8 mouse cellular contexts compared by ENCODE assay signal in the genomic region with DNA sequence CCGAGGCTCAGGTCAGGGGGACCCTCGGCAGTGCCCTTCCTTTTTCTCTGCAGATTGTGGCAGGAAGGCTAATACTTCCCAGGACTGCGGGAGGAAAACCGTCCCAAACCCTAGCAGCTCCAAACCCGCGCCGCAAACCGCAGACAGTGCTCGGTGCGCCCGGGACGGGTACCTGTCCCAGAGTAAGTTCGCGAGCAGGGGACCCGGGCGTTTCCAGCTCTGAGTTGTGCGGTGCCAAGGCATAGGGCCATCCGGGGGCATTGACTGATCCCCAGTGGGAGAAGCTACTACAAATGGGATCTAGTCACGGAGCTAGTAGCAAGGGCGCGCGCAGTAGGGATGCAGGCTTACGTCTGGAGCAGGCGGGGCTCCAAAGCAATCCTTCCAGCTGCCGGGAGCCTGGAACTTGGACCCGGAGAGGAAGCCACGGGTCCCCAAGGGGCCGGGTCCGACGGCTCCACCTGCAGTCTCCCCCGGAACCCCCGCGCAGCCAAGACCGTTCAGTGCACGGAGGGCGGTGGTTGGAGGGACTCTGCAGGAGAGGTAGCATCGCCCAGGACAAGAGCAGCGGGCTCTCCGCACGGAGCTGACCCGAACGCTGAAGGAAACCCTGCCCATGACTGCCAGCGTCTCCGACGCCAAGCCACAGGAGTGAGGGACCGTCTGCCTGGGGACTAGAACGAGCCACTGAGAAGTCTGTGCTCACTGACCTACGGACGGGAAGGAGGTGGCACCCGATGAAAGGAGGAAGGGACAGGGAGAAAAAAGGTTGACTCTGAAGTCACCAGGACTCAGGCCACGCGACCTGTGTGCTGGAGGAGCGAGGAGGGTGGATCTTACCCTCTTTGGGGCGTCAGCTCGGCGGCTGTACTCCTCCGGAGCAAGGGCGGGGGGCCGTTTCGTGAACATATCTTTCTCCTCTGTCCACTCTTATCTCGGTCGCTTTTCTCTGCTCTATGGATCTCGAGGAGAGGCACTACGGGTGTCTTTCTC. TPM values are rescaled to one million over a fixed set of nuclear protein-coding genes. Genes with fewer than 3 reads are reported as not detected.
DNase-seq lines count a peak whose midpoint lies in the region; ATAC-seq and TF ChIP-seq lines count a peak whose summit lies in the region.

A gene (minus strand): TSS at position 943 of the 993 bp plus-strand sequence.

- H3K9me3 ChIP-seq in kidney, embryonic 16.5 days (ENCODE audit: low read length) = no peaks in the 10 kb centered on the region
- H3K9me3 ChIP-seq in hindbrain, embryonic 11.5 days (ENCODE audit: control insufficient read depth, low read length) = no peaks in the 10 kb centered on the region
- no peaks in the 10 kb centered on the region for H3K9me3 ChIP-seq in liver, postnatal 0 days (ENCODE audit: low read length)

- no peak for TF ChIP-seq EP300 in liver, postnatal 0 days (IDR thresholded peaks at IDR 0.05; ENCODE audit: low read depth)

- TF ChIP-seq POLR2A in embryonic fibroblast, embryonic 13.5 days (IDR thresholded peaks at IDR 0.05; ENCODE audit: low read depth, low read length) = no peak

- H3K27ac ChIP-seq in kidney, embryonic 16.5 days (ENCODE audit: low read length) = no peak within 1 kb of the TSS
- H3K27ac ChIP-seq in embryonic fibroblast, embryonic 13.5 days (ENCODE audit: insufficient read depth, low read length) = no peak within 1 kb of the TSS
- no peak within 1 kb of the TSS for H3K27ac ChIP-seq in hindbrain, embryonic 11.5 days (ENCODE audit: low read depth, low read length)
- H3K27ac ChIP-seq in liver, postnatal 0 days (ENCODE audit: low read depth) = no peak within 1 kb of the TSS

- H3K4me3 ChIP-seq in kidney, embryonic 16.5 days (ENCODE audit: low read length) = peak within 1 kb of the TSS; percentile 43
- peak within 1 kb of the TSS; percentile 12 for H3K4me3 ChIP-seq in embryonic fibroblast, embryonic 13.5 days (ENCODE audit: insufficient read depth, low read length)
- peak within 1 kb of the TSS; percentile 39 for H3K4me3 ChIP-seq in hindbrain, embryonic 11.5 days (ENCODE audit: low read depth, low read length)
- H3K4me3 ChIP-seq in liver, postnatal 0 days (ENCODE audit: low read depth, low read length) = peak within 1 kb of the TSS; percentile 25; the same call in 1 of the 2 replicates

- H3K4me1 ChIP-seq in kidney, embryonic 16.5 days (ENCODE audit: insufficient read depth, low read length) = peaks cover 7% of the 10 kb centered on the region; the same call in 1 of the 2 replicates
- H3K4me1 ChIP-seq in embryonic fibroblast, embryonic 13.5 days (ENCODE audit: control insufficient read depth, insufficient read depth, low read length) = no peaks in the 10 kb centered on the region
- peaks cover 3% of the 10 kb centered on the region; the same call in 1 of the 2 replicates for H3K4me1 ChIP-seq in hindbrain, embryonic 11.5 days (replicated peaks; ENCODE audit: control insufficient read depth, insufficient read depth, low read length)
- peaks cover 4% of the 10 kb centered on the region; the same call in 1 of the 2 replicates for H3K4me1 ChIP-seq in liver, postnatal 0 days (ENCODE audit: insufficient read depth)

- under 1% methylated on average over 64 of the region's 64 CpGs for WGBS in kidney, embryonic 16.5 days
- 2% methylated on average over 64 of the region's 64 CpGs for WGBS in hindbrain, embryonic 11.5 days
- WGBS in liver, postnatal 0 days (ENCODE audit: insufficient replicate concordance) = 1% methylated on average over 64 of the region's 64 CpGs

- ATAC-seq in kidney, embryonic 16.5 days (ENCODE audit: low FRiP score, low TSS enrichment) = peak; percentile 76
- ATAC-seq in hindbrain, embryonic 11.5 days (ENCODE audit: low FRiP score) = peak; percentile 38
- no peak for ATAC-seq in liver, postnatal 0 days

- no peak for TF ChIP-seq CTCF in embryonic fibroblast, embryonic 13.5 days (IDR thresholded peaks at IDR 0.05; ENCODE audit: borderline replicate concordance, insufficient read depth, low read length)
- no peak for TF ChIP-seq CTCF in liver, postnatal 0 days (IDR thresholded peaks at IDR 0.05; ENCODE audit: low read depth)

- H3K9ac ChIP-seq in kidney, embryonic 16.5 days (replicated peaks; ENCODE audit: low read length) = peak within 1 kb of the TSS; percentile 33
- H3K9ac ChIP-seq in hindbrain, embryonic 11.5 days (ENCODE audit: low read depth, low read length) = peak within 1 kb of the TSS; percentile 25; the same call in 1 of the 2 replicates
- H3K9ac ChIP-seq in liver, postnatal 0 days (replicated peaks) = no peak within 1 kb of the TSS

- H3K27me3 ChIP-seq in kidney, embryonic 16.5 days (ENCODE audit: insufficient read depth, low read length) = peaks cover 25% of the 10 kb centered on the region
- H3K27me3 ChIP-seq in hindbrain, embryonic 11.5 days (ENCODE audit: control insufficient read depth, insufficient read depth, low read length) = peaks cover 25% of the 10 kb centered on the region
- peaks cover 29% of the 10 kb centered on the region for H3K27me3 ChIP-seq in liver, postnatal 0 days (ENCODE audit: insufficient read depth, low read length)

- no peak for DNase-seq in kidney, adult 11 months
- DNase-seq in hindbrain, embryonic 11.5 days (ENCODE audit: low spot score) = peak; percentile 43
- no peak for DNase-seq in liver, postnatal 0 days
- DNase-seq in spleen, adult 12 weeks (ENCODE audit: low spot score) = no peak
- no peak for DNase-seq in thymus, postnatal 36 days
- no peak for DNase-seq in cerebellum, postnatal 4 days (ENCODE audit: low spot score in 2 of 2)

- H3K4me2 ChIP-seq in kidney, embryonic 16.5 days (replicated peaks; ENCODE audit: low read depth, low read length) = peak within 1 kb of the TSS; percentile 56
- peak within 1 kb of the TSS; percentile 64 for H3K4me2 ChIP-seq in hindbrain, embryonic 11.5 days (replicated peaks; ENCODE audit: low read depth, low read length)
- H3K4me2 ChIP-seq in liver, postnatal 0 days (ENCODE audit: low read depth, low read length) = peak within 1 kb of the TSS; percentile 58

- H3K36me3 ChIP-seq in kidney, embryonic 16.5 days (ENCODE audit: insufficient read depth, low read length) = no peaks in the 10 kb centered on the region
- no peaks in the 10 kb centered on the region for H3K36me3 ChIP-seq in hindbrain, embryonic 11.5 days (ENCODE audit: control insufficient read depth, insufficient read depth, low read length)
- H3K36me3 ChIP-seq in liver, postnatal 0 days (replicated peaks; ENCODE audit: insufficient read depth, low read length) = no peaks in the 10 kb centered on the region

RNA-seq across cellular contexts. Expression of the gene that starts here (rescaled TPM):
- 9.2 and 10.5 TPM in 2 replicates for polyA plus RNA-seq in kidney, embryonic 16.5 days (2015; fragmentation: Nextera tagmentation; extraction: Ambion mirVana)
- not detected in 2 replicates for polyA plus RNA-seq in embryonic fibroblast, embryonic 13.5 days (2011; ENCODE audit: insufficient read length, low read depth, missing spikeins)
- 8.8 and 10.2 TPM in 2 replicates for polyA plus RNA-seq in hindbrain, embryonic 11.5 days (2014; fragmentation: Nextera tagmentation; extraction: Ambion mirVana)
- 0.05 and 0.08 TPM in 2 replicates for polyA plus RNA-seq in liver, postnatal 0 days (2015; fragmentation: Nextera tagmentation; extraction: Ambion mirVana)
